Mouse (Mus musculus) mature B cell (primary cell): ENCODE data around the gene Dcaf6.
"Not testable (repeated sequence)": the region's sequence is repeated elsewhere in the genome, so short reads cannot be mapped to it uniquely, and the experiment has no call there.

ENCODE experiments used
- in situ Hi-C: fragments of 300-500 bp; cut with MboI; formaldehyde crosslinking; loops from 2 replicates; pipeline ENCODE4 v1.14.3; 2019

The Dcaf6 gene

DNA sequence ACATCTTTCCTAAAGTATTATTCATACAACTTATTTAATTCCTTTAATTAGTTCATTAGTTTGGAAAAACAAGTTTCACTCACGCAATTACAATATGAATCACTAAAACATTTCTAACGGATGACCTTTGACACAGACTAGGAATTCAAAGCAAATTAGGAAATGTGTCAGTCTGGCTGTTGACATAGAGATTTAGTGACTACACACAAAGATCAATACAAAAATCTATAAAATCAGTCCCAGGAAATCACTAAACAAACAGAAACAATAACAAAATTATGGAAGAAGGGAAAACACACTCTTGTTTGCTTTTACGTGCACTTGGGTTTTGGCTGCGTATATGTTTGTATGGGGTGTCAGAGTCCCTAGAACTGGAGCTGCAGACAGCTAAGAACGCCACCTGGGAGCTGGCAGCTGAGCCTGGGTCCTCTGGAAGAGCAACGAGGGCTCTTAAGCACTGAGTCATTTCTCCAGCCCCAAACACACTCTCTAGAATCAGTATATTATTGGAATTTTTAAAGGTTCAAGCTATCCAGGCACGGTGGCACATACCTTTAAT is 38.8 kb downstream of the Dcaf6 start:
- in situ Hi-C loops, result no loop called here

DNA sequence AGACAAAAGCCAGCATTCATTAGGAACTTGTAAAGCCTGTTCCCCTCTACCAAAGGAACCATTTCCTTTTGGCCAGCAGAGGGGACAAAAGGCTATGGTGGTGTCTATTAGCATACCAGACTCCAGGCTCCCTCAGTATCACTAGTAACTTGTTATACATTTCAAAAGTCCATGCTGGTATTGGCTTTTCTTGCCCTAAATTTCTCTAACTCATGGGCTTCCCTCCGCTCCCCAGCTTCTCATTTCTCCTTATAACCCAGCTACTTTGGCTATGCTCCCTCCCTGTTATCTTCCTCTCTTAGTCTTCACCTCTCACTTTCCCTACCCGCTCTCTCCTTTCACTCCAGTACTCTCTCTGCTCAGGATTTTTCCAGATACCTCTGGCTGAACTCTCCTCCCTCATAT is 63.9 kb downstream of the Dcaf6 start:
- in situ Hi-C loops, result no loop called here

DNA sequence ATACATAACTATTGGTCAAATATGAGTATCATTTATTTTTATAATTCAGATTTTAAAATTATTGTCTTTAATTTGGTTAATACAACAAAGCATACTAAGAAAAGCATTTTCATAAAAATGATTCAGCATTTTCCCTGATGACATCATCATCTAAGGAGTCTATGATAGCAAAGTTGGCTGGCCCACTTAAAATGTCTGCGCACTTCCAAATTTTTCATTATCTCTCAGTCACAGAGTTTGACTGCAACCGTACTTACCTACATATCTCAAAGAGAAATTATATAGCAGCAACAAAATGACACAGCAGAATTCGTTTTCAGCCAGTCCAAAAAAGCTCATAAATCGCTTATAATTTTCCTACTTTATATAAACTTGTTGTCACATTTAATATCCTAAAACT is 64.3 kb downstream of the Dcaf6 start:
- in situ Hi-C loops, result no loop called here

DNA sequence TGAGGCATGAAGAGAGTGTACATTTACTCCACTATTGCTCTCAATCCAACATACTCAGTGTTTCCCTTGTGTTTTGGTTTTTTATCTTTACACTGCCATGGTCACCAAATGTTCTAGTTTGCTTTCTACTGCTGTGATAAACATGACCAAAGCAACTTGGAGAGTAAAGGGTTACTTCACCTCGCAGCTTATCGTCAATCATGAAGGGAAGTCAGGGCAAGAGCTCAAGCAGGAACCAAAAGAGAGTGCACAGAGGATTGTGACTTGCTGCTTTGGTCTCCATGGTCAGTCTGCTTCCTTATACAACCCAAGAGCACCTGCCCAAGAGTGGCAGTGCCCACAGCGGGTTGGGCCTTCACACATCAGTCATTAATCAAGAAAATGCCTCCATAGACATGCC is 65.4 kb downstream of the Dcaf6 start:
- in situ Hi-C loops, result no loop called here

DNA sequence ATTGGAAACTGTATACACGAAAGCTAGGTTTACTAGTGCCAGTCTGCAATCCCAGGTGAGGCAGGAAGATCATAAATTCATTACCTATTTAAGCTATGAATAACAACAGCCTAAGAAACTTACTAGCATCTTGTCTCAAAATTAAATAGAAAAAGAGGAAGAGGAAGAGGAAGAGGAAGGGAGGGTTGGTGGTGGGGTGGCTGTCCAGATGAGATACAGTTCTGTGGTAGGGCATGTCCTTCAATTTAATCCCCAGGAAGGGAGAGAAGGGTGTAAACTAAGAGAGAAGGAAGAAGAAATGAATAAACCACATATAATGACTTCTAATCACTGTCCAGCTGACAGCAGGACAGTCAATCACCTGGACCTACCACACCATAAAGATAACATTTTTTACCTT is 67.2 kb downstream of the Dcaf6 start:
- in situ Hi-C loops, result no loop called here

DNA sequence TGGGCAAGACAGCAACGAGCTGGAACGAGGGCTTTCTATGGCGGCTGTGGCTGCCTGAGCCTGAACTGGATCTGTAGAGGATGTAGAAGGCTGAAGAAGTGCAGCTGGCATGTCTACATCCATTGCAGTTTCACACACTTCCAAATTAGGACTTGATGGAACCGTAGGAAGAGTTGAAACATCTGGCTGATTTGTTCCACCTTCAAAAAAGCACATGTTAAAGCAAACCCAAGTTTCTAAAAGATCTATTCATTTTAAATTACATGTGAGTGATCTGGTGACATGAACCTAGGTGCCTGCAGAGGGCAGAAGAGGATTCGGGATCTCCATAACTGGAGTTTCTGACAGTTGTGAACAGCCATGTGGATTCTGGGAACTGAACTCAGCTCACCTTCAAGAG is 71.6 kb downstream of the Dcaf6 start:
- in situ Hi-C loops, result no loop called here

DNA sequence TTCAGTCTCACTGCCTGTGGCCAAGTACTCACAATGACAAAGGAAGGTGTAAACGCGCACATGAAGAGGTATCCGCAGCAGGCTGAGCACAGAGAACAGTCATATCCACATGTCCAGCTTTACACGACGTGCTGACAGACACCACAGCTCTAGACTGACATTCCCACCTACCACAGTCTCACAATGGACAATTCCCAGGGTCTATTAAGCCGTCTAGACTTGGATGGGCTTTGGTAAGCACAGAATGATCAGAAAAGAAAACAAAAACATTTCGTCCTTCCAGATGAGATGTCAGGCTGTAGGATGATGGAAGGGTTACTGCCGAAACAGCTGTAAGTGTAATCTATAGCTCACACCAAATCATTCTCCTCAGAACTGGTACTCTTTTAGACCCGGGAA is 73.8 kb downstream of the Dcaf6 start:
- in situ Hi-C loops, result no loop called here

DNA sequence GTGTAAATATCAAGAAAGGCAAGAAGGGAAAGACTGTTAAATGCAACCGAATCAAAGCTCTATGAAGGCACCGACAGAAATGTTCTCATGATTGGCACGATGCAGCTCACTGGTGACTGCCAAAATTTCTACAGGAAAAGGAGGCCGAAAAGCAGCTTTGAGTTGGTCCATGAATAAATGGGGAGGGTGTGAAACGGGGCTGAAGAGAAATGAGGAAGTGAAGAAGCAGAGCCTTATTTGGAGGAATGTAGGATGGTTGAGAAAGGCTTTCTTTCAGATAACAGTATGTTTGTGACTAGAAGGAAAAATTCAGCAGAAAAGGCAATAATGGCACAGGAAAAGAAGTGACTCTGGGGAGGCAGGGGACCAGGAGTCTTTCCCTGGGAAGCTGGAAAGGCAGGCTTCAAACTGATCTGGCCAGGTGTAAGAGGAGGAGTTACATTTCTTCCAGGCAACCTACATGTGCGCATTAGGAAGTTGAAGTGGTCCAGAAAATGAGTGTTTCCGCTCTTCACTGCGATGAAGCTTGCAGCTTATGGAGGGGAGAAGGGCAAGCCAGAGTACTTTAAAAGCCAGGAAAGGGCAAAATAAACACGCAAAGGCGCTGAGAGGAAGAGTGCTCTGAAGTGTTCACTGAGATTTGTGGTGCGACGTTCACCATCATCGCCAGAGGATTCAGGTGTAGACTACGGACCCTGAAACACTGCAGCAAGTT is 74.3 kb downstream of the Dcaf6 start:
- in situ Hi-C loops, result no loop called here

DNA sequence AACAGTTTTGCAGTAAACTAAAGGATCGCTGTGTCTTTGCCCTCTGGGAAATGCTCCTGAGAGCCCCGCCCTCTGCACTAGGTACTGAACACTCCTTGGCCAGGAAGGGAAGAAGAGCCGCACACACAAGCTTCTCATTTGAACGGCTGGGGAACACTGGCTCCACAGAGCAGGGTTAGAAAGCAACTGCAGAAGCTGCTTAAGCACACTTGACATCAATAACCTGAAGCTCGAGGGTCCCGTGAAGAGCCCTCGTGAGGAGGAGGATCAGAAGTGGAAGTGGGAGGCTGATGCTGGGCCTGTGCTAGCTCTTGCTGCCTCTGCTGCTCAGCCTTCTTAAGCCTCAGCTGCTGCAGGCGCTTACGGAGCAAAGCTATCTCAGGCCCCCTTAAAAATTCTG is 86.4 kb downstream of the Dcaf6 start:
- in situ Hi-C loops, result no loop called here

DNA sequence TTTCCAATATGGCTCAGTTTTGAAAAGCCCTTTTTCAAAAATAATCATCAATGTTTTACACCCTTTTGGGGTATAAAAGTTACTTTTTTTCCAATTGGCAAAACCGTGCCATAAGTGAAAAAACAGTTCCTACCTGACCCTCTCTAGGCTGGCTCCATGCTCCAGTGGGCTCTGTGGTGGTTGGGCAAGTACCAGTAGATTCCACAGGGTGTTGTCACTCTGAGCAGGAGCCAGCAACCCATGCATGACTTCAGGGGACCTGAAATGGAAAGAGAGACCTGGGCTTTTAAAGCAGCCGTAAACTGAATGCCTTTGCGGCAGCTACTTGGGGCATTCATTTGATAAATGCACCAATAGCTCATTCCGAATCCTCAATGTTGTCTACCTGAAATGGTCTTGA is 89.3 kb downstream of the Dcaf6 start:
- in situ Hi-C loops, result no loop called here

DNA sequence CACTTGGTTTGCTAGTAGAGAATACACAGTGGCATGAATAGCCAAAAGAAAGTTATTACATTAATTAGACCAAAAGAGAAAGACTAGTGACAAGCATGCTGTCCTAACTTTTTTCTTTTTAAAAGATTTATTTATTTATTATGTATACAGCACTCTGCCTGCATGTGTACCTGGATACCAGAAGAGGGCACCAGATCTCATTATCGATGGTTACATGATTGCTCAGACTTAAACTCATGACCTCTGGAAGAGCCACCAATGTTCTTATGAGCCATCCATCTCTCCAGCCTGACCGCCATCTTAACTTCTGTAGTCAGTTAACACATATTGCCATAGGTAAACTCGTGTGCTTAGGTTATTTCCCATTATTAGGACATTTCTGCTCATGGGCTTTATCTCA is 95.2 kb downstream of the Dcaf6 start:
- in situ Hi-C loops, result no loop called here

DNA sequence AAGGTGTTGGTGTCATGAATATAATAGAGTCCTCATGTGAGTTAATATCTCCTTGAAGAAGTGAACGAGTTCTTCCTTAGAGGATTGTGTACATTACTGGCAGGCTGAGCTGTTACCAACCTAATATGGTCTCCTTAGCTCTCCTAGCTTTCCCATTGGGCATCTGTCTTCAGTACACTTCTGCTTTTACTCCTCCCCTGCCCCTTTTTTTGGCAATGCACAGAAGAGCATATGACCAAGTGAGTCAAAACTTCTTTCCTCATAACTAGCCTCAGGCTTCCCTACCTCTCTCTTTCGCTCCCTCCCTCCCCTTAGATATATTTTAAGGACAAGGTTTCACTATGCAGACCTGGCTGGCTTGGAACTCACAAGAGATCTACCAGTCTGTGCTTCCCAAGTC is 97.0 kb downstream of the Dcaf6 start:
- in situ Hi-C loops, result no loop called here

DNA sequence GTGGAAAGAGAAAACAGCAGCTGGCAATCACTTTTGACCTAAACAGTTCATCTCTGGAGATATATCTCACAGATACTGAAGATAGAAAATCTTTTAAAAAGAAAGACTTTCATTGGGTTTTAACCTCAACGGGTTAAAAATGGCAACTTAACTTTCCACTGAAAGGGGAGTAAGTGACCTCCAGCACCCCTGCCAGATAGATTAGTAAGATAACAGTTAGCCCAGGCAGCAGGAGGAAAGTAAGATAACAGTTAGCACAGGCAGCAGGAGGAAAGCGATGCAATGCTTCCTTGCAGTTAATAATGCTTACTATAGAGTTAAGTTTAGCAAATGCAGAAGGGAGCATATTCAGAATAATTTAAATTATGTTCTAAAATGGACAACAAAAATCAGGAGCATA is 103.9 kb downstream of the Dcaf6 start:
- in situ Hi-C loops, result no loop called here

DNA sequence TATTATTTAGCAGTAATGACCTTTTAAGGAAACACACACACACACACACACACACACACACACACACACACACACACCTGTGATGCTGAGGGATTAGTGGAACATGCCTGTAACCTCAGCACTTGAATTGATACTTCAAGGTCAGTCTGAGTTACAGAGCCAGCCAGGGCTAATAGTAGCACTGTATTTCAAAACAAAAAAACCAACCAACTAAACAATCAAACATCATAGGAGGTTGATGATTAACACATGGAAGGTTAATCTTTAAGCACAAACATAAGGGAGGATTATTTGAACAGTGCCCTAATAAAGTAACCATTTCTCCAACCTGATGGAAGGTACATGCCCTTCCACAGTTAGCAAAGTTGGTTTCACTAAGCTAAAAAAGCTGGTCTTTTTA is 111.6 kb downstream of the Dcaf6 start:
- in situ Hi-C loops, result no loop called here

DNA sequence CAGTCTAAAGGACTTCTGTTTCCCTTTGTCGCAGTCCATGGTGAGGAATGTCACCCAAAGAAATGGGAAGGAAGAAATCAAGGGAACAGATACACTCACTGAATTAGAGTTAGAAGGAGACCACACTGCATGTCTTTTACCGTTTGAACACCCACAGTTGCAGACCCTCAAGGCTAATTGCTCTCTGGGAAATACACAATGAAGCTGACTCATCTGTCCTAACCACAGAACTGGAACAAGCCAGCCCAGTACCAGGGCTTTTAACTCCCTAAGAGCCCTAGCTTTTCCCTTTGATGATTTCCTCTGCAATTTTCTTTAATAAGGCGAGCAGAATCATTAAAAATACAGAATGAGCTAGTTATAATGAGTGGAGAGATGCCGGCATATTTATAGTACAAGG is 115.8 kb downstream of the Dcaf6 start:
- in situ Hi-C loops, result no loop called here

DNA sequence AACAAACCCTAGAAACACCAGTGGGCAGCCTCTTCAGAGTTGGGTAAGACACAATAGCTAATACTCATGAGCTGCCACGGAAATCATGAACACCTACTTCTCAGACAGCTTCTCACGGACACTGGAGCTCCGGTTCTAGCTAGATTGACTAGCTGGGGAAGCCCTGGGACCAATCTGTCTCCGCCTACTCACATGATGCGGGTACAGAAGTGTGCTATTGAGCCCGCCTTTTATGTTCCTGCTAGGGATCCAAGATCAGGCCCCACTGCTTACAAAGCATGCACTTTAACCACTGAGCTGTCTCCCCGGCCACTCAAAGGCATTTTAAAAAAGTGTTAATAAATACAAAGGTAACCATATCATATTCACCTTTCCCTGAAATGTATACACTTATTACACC is 118.1 kb downstream of the Dcaf6 start:
- in situ Hi-C loops, result no loop called here

DNA sequence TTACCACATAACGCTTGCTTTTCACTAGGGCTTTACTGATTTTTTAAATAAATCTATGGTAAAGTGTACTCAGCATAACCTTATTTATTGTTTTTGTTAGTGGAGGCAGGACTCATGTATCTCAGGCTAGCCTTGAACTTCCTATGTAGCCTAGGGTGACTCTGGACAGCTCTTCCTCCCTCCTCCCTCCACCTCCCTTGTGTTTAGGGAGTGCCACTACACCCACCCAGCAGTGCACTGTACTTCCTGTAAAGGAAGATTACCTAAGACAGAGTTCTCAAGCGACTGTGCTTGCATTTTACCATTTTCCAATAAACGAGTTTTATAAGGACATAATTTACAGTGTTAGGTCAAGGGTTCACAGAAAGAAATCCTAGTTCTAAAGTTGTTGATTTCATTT is 127.5 kb downstream of the Dcaf6 start:
- in situ Hi-C loops, result no loop called here

DNA sequence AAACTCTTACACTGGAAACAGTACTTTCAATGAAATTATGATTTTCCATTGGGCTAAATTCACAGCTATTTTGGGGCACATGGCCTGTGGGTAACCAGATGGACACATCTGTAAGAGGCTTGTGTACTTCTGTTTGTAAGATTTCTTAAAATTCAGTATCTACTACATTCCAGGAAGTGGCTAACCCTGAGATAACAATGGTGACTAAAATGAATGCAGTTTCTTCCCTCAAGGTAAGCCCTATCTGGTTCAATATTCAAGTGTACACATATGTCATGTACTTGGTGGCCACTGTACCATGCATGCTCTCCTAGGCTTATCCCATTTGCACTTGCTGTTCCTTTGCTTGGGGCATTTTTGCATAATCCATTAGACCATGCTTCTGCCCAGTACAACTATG is 129.4 kb downstream of the Dcaf6 start:
- in situ Hi-C loops, result no loop called here

DNA sequence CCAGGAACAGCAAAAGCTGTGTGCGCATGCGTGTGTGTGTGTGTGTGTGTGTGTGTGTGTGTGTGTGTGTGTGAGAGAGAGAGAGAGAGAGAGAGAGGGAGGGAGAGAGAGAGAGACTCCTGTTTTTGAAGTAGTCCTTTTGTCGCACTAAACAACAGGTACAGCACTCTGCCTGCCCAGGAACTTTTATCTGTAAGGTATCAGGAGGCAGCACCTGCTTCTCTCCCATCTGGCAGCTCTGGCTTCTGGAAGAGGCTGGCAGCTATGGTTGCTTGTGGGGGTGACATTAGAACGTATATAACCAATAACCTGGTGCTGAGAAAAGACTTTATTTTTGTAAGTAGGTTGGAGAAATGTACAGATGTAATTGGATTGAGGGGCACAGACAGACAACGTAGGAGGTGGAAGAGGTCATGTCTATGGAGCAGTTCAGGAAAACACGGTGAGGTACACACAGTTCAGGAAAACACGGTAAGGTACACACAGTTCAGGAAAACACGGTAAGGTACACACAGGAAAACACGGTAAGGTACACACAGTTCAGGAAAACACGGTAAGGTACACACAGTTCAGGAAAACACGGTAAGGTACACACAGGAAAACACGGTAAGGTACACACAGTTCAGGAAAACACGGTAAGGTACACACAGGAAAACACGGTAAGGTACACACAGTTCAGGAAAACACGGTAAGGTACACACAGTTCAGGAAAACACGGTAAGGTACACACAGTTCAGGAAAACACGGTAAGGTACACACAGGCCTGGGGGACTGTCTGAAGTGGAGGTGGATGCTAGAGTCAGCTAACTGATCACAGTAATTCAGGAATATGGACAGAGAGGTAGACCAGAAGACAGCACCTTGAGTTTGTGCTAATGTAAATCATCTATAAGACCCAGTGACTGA is 131.6 kb downstream of the Dcaf6 start:
- in situ Hi-C loops, result not testable (repeated sequence)

DNA sequence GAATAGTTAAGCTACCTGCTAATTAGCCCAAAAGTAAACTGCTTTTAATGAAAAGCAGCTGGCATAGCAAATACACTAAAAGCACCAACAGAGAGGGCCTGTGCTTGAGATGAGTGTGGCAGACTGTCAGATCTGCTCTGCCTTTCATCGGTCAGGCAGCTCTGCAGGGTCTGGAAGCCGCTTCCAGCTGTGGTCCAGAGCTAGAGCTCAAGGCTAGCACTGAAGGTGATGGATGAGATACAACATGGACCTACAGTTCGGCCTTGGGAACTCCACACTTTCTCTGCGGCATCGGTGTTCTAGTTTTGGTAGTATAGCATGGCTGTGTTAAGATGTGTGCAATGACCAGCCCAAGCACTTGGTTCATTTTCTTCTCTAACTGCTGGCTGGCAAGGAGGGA is 132.4 kb downstream of the Dcaf6 start:
- in situ Hi-C loops, result no loop called here

DNA sequence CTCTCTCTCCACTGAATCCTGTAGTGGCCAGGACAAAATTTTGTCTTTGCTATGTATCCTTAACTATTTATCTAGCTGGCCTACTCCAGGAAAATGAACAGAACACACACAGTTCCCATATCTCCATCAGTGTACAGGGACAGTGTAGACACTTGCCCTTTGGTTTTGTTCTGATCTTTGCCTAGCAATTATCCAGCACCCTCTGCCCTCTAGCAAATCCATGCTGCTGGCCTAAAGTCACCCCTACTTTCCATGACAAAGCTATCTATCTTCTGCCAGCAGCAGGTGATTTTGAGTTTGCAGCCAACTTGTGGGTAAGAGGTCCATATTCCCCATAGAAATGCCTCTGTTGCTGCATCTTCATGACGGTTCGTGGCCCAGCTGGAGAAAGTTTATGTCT is 132.9 kb downstream of the Dcaf6 start:
- in situ Hi-C loops, result no loop called here

DNA sequence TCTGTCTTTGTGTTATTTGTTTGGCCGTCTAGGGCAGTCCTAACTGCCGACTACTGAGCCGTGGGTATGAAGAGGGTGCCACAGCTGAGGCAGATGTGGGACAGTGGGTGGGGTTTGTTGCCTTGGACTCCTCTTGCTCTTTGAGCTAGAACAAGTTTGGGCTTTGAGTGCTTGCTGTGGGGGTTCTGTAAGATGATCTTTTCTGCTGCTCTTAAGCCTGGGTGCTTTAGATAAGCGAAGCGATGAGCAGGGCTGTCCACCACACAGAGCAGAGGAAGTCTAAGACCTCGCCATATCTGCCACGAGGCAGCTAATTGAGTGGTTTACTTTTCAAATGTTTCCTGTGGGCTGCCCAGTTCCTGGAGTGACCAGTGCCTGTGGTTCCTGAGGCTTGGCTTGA is 137.3 kb downstream of the Dcaf6 start:
- in situ Hi-C loops, result no loop called here

DNA sequence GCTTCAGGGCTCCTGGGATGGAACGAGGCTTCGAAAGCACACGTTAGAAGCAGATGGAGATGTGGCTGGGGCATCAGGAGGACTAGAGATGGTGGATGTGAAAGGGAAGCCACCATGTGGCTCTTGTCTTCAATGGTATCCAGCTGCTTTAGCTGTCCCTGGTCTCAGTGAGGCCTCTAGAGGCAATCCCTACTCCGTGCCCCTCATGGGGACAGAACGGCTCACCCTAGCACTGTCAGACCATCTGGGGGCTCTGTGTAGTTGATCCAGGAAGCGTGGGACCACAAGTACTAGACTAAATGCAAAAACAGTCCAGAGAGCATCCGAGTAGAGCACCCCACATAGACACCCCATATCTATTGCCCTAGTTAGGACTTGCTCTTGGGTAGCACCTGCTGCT is 138.4 kb downstream of the Dcaf6 start:
- in situ Hi-C loops, result no loop called here
